Mouse (Mus musculus) gastrocnemius, postnatal 25 days (tissue): Measurements from ENCODE around the gene Vsig10l. TPM values are rescaled to one million over a fixed set of nuclear protein-coding genes. Genes with fewer than 3 reads are reported as not detected.

Experiments used
- DNase-seq: peaks from one replicate; pipeline ENCODE4 v3.0.0; 2022
- long read RNA-seq, 2 experiments: library from polyadenylated mRNA; stranded (forward); transcript quantifications; one replicate each; pipeline ENCODE4 v2.0.0; 2021
- total RNA-seq, 2 experiments: library from RNA; stranded (reverse); gene quantifications; 1 replicate in 1 of 2; 2 replicates in 1 of 2; pipeline ENCODE4 v1.2.3; 2021

Vsig10l gene
- total RNA-seq = 1 to 10 TPM in 1 of 2 experiments, under 1 TPM in 1; 0.79 to 1.2 TPM
- long read RNA-seq, experiment 1 = 0 reads
- long read RNA-seq, experiment 2 = 0 reads

DNA sequence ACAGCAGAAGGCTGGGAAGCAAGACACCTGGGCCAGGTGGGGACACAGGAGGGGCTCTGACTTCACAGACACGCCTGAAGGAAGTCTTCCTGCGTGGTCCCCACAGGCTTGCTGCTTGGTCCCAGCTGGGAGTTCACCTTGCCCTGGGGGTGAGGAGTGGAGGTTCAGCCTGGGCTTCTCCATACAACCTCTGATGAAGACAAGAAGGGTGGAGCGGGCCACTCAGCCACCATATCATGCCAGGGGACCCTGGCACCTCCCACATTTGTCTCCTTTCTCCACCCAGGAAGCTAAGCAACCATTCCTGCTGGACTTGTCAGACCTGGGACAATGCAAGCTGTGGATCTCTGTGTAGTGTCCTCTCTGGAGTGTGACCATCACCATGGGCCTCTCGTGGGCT is at the start of gene Vsig10l:
Vsig10l (plus strand) TSS at position 301 of the 400 bp plus-strand sequence.
- no peak for DNase-seq

DNA sequence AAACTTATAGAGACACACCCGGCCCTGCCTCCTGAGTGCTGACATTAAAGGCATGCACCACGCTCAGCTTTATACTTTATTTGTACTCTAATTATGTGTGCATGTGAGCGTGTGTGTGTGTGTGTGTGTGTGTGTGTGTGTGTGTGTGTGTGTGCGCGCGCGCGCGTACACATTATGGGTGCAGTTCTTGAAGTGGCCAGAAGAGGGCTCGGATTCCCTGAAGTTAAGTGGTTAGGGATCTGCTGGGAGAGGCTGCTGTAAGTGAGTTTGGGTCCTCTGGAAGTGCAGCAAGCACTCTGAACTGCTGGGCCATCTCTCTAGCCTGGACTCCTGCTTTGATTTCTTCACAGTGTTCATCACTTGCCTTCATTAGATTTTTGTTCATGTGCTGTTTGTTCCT is 45.7 kb upstream of the Vsig10l start:
- DNase-seq = no peak

DNA sequence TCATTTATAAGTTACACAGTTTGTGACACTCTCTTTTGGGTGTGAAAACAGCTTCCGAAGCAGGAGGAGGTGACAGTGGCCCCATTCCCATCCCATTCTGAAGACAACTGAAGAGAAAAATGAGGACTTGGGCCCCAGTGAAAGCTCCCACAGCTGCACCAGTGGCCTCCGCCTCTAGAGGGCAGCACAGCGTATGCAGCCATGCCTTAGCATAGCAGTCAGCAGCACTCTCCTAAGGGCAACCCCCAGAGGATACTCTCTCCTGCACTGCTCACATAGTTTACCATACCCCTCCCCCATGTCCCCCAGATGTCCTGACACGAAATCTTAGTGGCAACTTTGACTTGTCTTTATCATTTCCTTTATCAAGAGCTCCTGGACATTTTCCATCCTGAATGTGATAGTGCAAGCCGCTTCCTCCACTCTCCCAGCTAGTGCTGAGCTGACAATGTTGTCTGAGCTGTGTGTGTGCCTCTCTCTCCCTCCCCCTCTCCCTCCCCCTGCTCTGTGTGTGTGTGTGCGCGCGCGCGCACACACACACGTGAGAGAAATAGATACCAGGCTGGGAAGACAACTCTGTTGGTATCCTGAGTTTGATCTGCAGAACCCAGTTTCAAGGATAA is 39.8 kb upstream of the Vsig10l start:
- DNase-seq = peak; percentile 57

DNA sequence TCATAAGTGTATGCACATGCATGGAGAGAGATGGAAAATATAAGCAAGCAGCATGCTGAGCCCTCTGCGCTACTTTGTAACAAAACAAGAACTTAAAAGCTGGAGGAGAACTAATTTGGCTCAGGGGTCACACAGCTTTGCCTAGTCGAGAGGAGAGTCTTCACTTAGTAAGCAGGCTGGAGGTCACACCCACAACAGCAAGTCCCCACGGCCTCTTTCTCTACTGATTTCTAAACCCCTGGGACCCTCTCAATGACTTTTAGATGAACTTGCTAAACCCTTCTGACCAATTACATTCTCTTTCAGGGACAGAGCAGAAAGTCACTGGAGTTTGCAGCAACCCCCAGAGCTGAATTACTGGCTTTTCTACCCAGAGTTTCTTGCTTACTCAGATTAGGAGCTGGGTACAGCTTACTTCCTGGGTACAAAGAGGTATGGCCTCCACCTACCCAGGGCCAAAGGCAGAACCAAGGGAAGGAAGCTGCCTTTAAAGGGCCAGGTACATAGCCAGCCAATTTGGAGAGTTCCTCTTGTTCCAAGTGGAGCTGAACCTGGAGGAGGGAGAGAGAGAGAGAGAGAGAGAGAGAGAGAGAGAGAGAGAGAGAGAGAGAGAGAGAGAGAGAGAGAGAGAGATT is 38.8 kb upstream of the Vsig10l start:
- DNase-seq = no peak

DNA sequence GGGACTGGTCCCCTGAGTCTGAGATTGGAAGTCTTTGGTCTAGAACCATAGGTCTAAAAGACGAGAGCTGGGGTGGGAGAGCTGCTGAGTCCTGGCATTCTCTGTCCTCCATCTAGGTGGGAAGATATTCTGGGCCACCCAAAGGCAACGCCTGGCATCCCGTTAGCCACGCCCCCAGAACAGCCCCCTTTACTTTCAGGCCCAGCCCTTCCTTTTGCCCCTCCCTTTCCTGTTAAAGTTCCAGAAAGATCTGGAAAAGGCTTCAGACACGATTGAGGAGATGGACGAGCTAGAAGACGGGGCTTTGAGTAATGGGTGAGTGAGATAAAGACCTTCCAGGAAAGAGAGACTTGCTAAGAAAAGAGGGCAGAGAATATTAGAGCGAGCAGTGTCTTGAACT is 35.5 kb upstream of the Vsig10l start, which contains the start of gene Lim2:
Lim2 (plus strand) TSS at position 265 of the 400 bp plus-strand sequence.
- no peak for DNase-seq

DNA sequence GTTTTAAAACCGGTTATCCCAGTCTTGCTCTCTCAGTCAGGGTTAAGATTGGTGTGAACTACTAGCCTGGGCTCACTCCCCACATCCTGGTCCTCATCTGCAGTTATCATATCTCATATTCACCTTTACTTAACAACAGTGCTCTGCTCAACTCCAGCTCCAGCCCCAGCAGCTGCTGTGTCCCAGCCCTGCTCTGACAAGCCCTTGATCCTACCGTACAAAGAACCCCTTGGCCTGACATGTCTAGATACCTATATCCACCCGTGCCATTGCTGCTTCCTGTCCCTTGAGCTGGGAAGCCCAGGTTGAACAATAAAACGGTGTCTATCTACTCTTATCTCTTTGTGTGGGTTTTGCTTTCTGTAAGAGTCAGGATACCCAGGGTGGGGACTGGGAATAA is 33.5 kb upstream of the Vsig10l start:
- DNase-seq = no peak

DNA sequence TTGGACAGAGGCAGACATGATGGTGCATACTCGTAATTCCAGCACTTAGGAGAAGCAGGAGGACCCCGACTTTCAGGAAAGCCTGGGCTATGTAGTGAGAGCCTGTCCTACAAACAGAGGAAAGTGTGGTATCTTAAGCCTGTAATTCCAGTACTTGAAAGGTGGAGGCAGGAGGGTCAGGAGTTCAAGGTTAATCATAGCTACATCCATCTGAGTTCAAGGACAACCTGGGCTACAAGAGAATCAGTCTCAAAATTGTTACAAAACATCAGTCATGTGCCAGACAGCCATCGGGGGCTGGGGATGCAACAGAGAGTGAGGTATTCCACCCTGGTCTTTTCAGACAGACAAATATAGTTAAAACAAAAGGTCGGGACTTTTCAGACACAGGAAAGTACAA is 30.1 kb upstream of the Vsig10l start:
- DNase-seq = no peak

DNA sequence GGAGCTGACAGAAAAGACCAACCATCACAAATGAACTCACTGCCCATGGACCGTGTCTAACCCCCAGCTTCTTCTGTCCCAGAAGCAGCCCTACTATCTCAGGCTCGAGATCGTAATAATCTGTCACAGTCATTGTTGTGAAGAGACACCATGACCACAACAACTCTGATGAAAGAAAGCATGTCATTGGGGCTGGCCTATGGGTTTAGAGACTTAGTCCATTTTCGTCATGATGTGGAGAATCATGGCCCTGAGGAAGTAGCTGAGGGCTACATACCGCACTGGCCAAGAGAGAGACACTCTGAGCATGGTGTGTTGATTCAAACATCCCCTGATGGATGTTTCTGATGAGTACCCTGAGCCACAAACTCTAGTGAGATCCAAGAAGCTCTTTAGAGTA is 28.3 kb upstream of the Vsig10l start:
- DNase-seq = no peak

DNA sequence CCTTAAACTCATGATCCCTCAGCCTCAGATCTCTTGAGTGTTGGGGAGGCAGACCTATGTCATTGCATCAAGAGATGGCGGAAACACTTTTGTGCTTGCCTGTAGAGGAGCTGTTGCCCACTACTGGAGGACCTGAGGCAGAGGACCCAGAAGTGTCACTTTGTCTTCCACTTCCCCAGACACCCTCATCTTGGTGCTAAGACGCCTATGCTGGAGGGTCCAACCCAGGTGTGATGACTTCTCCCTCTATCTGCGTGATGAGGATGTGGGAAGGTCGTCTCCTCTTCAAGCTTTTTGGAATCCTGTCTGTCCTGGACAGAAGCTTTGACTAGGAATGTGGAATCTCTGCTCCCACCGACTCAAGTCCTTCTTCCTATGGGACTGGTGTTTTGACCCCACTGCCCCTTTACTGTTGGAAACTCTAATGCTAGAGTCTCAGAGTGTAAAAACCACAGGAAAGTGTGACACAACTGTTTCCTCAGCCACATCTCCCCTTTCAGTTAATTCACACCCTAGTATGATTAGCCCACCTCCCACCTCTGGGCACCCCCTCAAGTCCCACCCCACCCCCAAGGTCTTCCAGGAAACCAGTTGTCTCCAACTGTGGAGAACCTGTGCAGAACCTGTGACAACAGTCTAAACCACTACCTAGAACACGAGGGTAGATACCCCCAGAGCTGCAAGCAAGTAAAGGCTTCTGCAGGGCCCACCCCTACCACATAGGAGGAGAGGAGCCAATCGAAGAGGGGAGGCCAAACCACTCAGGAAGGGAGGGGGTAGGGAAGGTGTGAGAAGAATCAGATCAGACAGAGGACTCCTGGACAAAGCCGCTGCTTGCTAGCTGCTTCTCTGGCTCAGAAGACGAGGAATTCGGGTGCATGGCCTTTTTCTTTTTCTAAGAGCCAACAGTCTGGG is 26.4 kb upstream of the Vsig10l start, which contains the start of gene Nkg7:
Nkg7 (plus strand) TSS at position 733 of the 915 bp plus-strand sequence.
- no peak for DNase-seq

DNA sequence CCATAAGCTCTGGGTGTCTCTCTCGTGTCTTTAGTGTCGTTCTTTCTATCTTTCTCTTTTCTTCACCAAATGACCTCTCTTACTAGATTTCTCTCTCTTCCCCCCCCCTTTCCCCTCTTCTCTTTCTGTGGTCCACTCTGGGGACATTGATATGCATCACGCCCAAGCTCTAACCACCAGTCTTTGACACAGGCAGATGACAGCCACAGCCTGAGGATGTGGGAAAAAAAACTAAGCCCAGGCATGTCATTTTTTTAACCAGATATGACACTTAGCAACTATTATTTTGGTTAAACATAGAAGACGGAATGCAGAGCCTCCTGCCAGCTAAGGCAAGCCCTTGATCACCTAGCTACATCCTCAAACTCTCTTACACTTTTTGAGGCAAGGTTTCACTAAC is 24.3 kb upstream of the Vsig10l start:
- DNase-seq = no peak

DNA sequence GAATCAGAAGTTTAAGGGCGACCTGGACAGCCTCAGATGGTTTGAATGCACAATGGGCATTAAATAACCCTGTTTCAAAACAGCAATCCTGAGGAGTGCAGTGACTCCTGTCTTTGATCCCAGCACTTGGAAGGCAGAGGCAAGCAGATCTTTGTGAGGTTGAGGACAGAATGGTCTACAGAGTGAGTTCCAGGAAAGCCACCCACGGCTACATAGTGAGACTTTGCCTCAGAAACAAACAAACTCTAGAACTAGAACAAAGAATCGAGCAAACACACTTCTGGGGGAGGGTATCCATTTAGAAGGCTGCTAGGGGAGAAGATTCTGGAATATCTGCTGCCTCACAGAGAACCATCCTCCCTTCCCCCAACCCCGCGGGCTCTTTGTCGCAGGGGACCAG is 22.5 kb upstream of the Vsig10l start, which contains the start of gene Cldnd2:
Cldnd2 (plus strand) TSS at position 301 of the 400 bp plus-strand sequence.
- no peak for DNase-seq

DNA sequence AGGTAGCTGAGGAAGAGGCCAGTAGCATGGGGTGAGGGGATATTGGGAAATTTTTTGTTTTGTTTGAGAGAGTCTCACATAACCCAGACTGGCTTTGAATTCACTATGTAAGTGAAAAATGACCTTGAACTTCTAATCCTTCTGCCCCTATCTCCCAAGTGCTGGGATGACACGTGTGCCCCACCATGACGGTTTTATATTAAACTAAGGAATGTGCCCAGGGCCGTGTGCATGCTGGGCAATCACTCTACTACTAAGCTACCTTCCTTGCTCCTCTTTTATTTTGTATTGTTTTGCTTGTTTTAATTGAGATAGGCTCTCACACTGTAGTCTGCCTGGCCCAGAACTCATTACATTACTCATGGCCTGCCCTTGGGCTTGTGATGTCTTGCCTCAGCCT is 21.9 kb upstream of the Vsig10l start:
- no peak for DNase-seq

DNA sequence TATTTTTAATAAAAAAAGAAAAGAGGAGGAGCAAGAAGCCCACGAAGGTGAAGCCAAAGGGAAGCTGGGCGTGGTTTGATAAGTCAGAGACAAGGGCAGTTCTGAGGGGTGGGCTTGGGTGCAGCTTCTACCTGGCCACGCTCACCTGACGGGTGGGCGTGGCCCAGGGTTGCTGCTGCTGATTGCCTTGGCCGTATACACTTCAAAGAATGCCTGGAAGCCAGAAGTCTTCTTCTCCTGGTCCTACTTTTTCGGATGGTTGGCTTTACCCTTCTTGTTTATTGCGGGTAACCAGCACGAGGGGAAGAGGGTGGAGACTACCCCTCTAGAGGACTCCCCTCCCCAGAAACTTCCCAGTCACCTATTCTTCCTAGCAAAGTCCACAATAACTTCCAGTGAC is 20.3 kb upstream of the Vsig10l start:
- no peak for DNase-seq

DNA sequence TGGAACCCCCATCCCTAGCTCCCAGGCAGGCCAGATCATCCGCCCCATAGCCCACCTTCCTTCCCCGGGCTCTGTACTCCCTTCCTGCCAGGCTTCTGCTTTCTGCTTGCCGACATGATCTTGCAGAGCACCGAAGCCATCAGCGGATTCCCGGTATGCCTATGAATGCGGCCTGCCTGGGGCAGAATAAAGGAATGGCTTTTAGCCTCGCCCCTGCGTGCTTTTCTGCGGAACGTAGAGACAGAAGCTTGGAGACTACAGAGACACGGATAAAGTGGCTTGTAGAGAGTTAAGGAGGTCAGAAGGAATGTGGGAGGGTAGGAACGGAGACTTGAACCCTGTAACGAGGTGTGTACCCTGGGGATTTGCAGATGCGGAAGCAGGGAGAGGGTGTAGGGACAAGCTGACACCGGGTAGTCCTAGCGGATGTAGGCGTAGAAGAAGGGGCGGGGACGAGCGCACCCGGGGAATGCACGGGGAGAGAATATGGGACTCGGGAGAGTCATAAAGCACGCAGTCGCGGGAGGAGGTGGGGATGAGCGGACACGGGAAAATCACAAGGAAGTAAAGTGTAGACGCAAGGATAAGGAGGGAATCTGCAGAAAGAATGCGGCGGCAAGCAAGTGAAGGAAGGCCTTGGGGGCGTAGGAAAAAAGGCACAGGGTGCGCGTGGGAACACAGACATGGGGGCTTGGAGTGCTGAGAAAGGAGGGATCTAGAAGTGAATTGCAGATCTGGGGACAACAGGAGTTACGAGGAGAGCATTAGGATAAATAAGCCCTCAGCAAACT is 19.6 kb upstream of the Vsig10l start:
- peak; percentile 82 for DNase-seq

DNA sequence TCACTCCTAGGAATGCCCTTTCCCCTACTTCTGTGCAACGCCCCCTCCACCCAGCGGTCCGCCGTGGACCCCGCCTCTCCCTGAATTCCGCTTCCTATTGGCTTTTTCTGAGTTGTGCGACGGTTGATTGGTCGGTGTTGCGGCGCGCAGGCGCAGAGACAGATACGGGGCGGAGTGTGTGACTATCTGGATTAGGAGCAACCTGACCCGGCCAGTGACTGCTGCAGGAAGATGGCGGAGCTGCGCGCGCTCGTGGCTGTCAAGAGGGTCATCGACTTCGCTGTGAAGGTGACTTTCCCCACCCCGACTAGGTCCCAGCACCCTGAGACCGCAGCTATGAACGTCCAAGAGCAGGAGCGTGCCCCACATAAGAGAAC is 19.0 kb upstream of the Vsig10l start, which contains the start of the genes Etfb and Gm45233:
Etfb (plus strand) TSS at position 167 of the 377 bp plus-strand sequence.
Gm45233 (plus strand) TSS at position 212 of the 377 bp plus-strand sequence.
- peak; percentile 97 for DNase-seq

DNA sequence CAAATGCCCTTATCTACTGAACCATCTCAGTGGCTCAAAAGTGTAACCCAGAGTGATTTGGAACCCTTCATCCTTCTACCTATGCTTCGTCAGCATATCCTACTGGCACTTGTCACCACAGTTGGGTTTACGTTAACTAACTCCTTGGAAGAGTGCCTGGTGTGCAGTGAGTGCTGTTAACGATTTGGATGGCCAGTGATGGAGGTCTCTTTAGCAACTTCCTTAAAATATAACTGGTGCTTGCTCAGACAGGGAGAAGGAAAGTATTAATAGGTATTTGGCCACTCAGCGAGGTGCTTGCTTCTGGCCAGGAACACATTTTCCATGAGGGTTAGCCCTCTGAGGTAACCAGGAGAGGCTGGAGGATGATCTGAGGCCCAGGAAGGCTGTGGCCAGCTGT is 15.2 kb upstream of the Vsig10l start:
- DNase-seq = no peak

DNA sequence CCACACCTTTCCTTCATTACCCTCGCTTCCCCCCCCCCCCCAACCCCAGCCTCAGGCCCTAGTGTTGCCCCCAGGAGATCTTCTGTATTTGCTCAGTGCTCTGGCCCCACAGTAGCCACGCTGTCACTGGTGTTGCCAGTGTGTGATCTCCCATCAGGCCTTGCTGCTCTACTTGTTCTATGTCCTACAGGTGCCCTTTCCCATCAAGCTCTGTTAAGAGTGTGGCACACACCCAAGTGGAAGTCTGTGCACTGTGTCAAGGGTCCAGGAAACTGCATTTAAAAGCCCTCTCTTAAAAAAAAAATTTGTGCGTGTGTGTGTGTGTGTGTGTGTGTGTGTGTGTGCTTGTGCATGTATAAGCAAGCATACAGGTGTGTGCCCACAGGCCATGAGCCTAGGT is 14.7 kb upstream of the Vsig10l start:
- no peak for DNase-seq

DNA sequence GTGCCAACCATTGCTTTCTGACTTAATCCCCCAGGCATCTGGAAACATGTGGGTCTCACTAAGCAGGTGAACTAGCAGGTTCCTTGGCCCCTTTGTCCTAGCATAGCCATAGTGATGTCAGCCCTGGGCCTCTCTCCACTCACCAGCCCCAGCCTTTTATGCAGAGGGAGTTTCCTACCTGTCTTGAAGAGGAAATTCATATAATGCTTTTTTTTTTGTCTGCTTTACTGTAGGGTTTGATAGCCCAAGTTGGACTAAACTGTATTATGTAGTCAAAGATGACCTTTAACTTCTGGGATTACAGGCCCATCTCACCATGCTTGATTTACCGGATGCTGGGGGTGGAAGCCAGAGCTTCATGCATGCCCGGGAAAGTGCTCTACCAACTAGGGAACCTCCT is 13.1 kb upstream of the Vsig10l start:
- no peak for DNase-seq

DNA sequence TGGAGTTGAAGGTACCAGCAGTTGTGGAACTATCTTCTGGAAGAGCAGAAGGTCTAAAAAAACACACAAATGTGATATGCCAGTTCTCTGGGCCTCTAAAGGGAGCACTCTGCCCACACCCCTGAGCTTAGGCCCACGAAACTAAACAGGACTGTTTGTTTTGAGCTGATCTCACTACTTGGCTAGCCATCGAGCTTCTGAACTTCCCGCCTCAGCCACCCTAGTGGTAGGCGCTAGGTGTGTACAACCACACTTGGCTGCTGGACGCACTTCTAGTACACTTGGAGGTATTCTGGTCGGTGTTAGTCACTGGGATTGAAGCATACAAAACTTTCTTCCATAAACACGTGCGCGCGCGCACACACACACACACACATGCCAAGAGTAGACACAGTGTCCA is 11.2 kb upstream of the Vsig10l start:
- DNase-seq = no peak

DNA sequence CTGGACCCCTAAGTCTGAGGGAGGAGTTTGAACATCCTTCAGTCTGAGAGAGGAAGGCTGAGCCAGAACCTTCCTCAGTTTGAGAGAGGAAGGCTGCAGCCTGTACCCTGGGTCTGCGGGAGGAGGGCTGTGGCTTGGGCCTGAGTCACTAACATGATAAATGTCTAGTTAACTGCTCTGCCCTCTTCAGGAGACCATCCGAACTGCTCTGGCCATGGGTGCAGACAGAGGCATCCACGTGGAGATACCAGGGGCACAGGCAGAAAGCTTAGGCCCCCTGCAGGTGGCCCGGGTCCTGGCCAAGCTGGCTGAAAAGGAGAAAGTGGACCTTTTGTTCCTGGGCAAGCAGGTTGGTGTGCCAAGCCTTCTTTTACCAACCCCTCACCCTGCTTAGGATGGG is 10.3 kb upstream of the Vsig10l start:
- DNase-seq = no peak

DNA sequence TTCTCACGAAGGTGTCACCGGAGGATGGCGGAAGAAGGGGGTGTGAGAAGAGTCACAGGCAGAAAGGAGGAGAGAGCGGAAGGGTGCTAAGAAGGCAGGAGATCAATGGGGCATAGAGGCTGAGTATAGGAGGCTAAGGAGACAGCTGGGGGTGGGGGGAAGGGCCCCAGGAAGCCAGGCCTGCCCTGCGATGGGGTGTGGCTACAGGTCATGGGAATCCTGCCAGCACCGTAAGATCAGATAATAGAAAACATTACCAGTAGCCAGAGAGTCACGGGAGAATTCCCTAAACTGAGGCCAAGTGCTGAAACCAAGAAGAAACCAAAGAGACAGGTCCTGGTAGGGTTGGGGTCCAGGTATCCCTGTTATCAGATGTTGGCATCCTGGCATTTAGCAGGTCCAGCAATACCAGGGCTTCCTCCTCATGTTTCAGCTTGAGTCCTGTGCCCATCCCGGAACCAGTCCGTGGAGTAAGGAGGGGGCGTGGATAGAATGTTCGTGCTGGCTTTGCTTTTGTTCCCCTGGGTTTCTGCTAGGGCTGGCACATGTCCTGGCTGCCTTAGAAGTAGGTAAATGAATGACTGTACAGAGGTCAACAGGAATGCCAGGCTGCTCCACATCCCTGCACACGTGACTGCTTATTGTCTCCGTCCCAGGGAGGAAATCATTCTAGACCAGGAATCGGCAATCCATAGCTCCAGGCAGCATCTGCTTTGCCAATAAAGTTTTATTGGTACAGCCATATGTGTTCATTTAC is 9.2 kb upstream of the Vsig10l start:
- DNase-seq = no peak
